ENCODE assay signal across 20 mouse cellular contexts in genomic region chr2:88279775-88280174, GRCm38 (mm10). TPM values are rescaled to one million over a fixed set of nuclear protein-coding genes. Genes with fewer than 3 reads are reported as not detected.
A peak's percentile ranks its signal among the peaks of the same experiment; 100 is the strongest.
DNase-seq lines count a peak whose midpoint lies in the region; ATAC-seq and TF ChIP-seq lines count a peak whose summit lies in the region.
"Had no signal": no experiment of that assay in that cellular context is flagged by ENCODE, and none has a peak within 500 bp of the region (broad histone marks: within the 10 kb centered on the region; RNA-seq: fewer than 3 reads in every experiment).

Gene Olfr1173 (minus strand): TSS chr2:88279875.

- ATAC-seq in lung, postnatal 0 days, result no peak
- ATAC-seq: activated CD4-positive, CD25-positive, alpha-beta regulatory T cell, adult 4 months; CD4-positive, CD25-positive, alpha-beta regulatory T cell, adult 4 months; Patski had no signal

- H3K4me2 ChIP-seq in lung, postnatal 0 days (replicated peaks; ENCODE audit: low read depth, low read length), result no peak within 1 kb of the TSS

- TF ChIP-seq CTCF in lung, postnatal 0 days (IDR thresholded peaks at IDR 0.05), result no peak
- no peak for TF ChIP-seq CTCF in lung, adult 2 months (IDR thresholded peaks at IDR 0.05; ENCODE audit: insufficient read depth, low read length)

- H3K4me1 ChIP-seq in lung, postnatal 0 days (ENCODE audit: insufficient read depth, low read depth, low read length), result no peaks in the 10 kb centered on the region
- H3K4me1 ChIP-seq in lung, adult 2 months (ENCODE audit: control insufficient read depth, insufficient read depth, low read length), result no peaks in the 10 kb centered on the region

- no peak for TF ChIP-seq POLR2A in lung, adult 2 months (IDR thresholded peaks at IDR 0.05; ENCODE audit: borderline replicate concordance, extremely low read depth, low read depth, low read length)

- TF ChIP-seq EP300 in lung, postnatal 0 days (IDR thresholded peaks at IDR 0.05), result no peak

- no peak within 1 kb of the TSS for H3K9ac ChIP-seq in lung, postnatal 0 days (replicated peaks; ENCODE audit: low read depth)

- H3K4me3 ChIP-seq in lung, postnatal 0 days (ENCODE audit: low read depth, low read length), result no peak within 1 kb of the TSS
- no peak within 1 kb of the TSS for H3K4me3 ChIP-seq in lung, adult 2 months (replicated peaks; ENCODE audit: extremely low read depth, low read depth, low read length)

- no peak within 1 kb of the TSS for H3K27ac ChIP-seq in lung, postnatal 0 days (ENCODE audit: low read length)

- DNase-seq in lung, postnatal 0 days (ENCODE audit: low spot score), result peak; percentile 2
- DNase-seq in lung, adult 2 months, result no peak
- DNase-seq: adrenal gland, adult 2 months; adrenal gland, adult 8-10 months; adrenal gland, postnatal 10 days; adrenal gland, postnatal 14 days; adrenal gland, postnatal 25 days; adrenal gland, postnatal 36 days; B cell, adult 2 months; cerebellum, adult 11 months; cerebellum, adult 11-12 months; cerebellum, adult 18-20 months; cerebellum, adult 2 months had no signal

- no peaks in the 10 kb centered on the region for H3K36me3 ChIP-seq in lung, postnatal 0 days (ENCODE audit: insufficient read depth, low read length)
- H3K36me3 ChIP-seq: G1E had no signal

- H3K9me3 ChIP-seq in lung, postnatal 0 days (ENCODE audit: low read length), result no peaks in the 10 kb centered on the region
- H3K9me3 ChIP-seq: G1E had no signal

- no peaks in the 10 kb centered on the region for H3K27me3 ChIP-seq in lung, postnatal 0 days (replicated peaks; ENCODE audit: insufficient read depth, low read length)
- H3K27me3 ChIP-seq: CH12.LX, Patski had no signal

RNA-seq across cellular contexts. Expression of gene Olfr1173, which starts in this region (rescaled TPM):
- not detected in 2 replicates for polyA plus RNA-seq in lung, postnatal 0 days (2015; fragmentation: Nextera tagmentation; extraction: Ambion mirVana)
- not detected in 2 replicates for polyA plus RNA-seq in lung, adult 2 months (2012; rRNA removed)
- polyA plus RNA-seq: adrenal gland, adult 2 months; brain, embryonic 14.5 days; C2C12; cerebellum, adult 2 months; G1E had no signal

Comparison
In these comparisons a context has a peak if more than half of its experiments do, and no peak if none do; other contexts are left out.
1. Peak in DNase-seq in lung, postnatal 0 days; RNA of the gene not detected or under 1 TPM.